Mouse (Mus musculus): ENCODE measurements around the gene Zfp87.

DNA sequence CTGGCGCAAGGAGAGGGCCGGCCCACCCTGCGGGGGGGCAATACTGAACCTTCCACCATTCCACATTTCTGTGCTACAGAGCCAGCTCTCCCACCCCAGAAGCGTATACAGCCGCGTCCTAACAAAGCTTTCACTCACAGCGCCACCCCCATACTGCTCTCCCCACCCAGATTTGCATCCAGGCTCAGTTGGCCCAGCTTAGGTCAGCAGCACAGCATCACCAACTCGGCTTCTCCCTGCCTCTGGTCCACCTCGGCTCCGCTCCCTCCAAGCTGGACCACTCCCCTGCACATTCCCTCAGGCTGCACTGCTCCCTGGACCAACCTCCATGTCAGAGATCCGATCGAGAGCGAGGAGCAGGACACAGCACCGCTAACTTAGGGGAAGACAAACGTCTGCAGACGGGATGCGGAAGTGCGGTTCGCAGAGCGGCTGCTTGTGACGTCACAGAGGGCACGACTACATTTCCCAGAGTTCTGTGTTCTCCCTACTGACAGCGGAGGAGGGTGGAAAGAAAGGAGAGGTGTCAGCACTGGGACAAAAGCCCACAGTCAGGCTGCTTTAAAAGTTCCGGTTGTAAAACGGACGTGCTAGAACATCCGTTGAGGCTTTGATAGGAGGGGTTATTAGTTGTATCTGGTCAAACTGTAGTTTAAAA, at the start of gene Zfp87, which contains the start of gene Gm26965:
- peak; percentile 16; the same call in 1 of the 2 replicates for TF ChIP-seq CTCF (IDR thresholded peaks at IDR 0.05; ENCODE audit: low read depth)
- TF ChIP-seq EP300 (optimal IDR thresholded peaks at IDR 0.05) = no peak
